Mouse (Mus musculus): ENCODE measurements around the gene Stat4. TPM values are rescaled to one million over a fixed set of nuclear protein-coding genes. Genes with fewer than 3 reads are reported as not detected.

Stat4 gene
- polyA plus RNA-seq, 1 experiment = 1.8 TPM

DNA sequence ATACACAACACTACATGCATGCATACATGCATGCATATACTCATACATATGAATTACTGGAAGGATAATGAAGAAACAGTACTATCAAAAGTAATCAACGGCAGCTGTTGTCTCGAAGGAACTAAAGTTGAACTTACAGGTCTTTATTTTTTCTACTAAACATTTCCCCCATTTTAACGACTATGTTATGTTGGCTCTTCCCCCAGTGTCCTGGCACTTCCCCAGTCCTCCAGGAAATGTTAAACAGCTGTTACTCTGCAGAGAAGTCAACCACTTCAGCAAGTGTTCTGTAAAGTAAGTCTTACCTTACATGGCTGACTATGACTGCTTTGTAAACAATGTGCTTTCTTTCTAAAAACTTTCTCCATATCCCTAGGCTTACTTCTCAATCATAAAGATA lies 9.1 kb downstream of the Stat4 start:
- H3K27ac ChIP-seq (ENCODE audit: insufficient read depth, low read length) = no peak overlapping the region
- TF ChIP-seq POLR2A (IDR thresholded peaks at IDR 0.05; ENCODE audit: extremely low read depth, insufficient read depth, low read length) (no peak), CTCF (IDR thresholded peaks at IDR 0.05; ENCODE audit: extremely low read depth, insufficient read depth, low read length) (no peak)
- peaks cover 1% of the 10 kb centered on the region; the same call in 1 of the 2 replicates for H3K4me1 ChIP-seq (ENCODE audit: control insufficient read depth, insufficient read depth, low read length)
- H3K4me3 ChIP-seq (ENCODE audit: insufficient read depth, low read length) = no peak overlapping the region

DNA sequence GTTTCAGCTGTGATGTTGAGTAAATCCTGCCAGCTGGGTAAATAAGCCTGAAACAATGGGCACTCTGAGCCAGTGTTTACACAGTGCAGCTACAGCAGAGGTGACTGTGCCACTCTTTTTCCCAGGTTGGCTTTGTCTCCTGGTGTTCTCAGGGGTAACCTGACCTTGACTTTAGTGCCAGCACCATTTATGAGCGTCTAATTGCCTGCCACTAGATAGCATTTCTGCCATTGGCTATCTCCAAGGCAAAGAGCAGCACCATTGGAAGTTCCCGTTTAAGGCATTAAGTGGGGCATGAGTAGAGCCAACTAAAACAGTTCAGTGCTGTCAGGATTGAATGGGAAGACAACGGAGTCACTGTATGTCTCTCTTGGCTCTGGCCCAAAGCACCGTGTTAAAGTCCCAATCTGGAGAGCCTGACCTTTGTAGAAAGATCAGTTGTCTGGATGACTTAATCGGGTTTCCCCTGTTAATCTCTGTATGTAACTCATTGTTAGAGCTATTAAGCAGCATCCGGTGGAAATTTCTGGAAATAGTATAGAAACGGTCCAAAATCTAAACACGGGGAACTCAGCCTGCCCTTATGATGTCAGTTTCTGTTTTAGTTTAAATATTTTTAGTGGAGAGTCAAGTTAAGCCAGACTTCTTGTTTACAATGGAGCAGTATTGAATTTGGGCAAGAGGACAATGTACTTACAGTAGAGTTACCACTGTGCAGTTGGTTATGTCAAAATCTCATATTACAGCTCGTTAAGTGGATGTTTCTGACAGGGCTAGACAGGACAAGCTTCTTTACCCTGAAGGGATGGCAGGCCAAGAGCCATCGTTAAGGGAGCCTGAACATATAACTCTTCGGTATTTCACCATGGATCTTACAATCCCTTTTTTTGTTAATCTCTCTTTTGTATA lies 10.1 kb downstream of the Stat4 start:
- Histone ChIP-seq H3K27ac (ENCODE audit: insufficient read depth, low read length) (no peak overlapping the region), H3K4me3 (ENCODE audit: insufficient read depth, low read length) (no peak overlapping the region), H3K4me1 (ENCODE audit: control insufficient read depth, insufficient read depth, low read length) (peaks cover 1% of the 10 kb centered on the region; the same call in 1 of the 2 replicates)
- no peak for TF ChIP-seq CTCF (IDR thresholded peaks at IDR 0.05; ENCODE audit: extremely low read depth, insufficient read depth, low read length)
- no peak for TF ChIP-seq POLR2A (IDR thresholded peaks at IDR 0.05; ENCODE audit: extremely low read depth, insufficient read depth, low read length)

DNA sequence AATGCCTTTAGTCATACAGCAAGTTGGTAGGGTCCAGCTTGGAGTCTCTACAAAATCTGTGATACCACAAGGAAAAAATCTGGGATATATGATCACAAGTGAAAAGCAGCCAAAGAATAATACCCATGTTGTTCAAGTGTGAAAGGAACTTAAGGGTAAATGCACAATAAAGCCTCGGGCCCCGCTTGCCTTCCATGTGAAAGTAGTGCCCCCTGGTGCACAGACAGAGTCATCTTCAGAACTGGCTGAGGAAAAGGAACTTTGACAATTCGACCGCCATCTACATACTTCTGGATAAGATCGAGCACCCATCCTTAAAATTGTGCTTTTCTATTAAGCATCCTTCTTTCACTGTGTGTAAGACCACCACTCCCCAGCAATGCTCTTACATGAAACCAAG lies 11.6 kb downstream of the Stat4 start:
- Histone ChIP-seq H3K4me1 (ENCODE audit: control insufficient read depth, insufficient read depth, low read length) (no peaks in the 10 kb centered on the region), H3K27ac (ENCODE audit: insufficient read depth, low read length) (no peak overlapping the region), H3K4me3 (ENCODE audit: insufficient read depth, low read length) (no peak overlapping the region)
- TF ChIP-seq CTCF (IDR thresholded peaks at IDR 0.05; ENCODE audit: extremely low read depth, insufficient read depth, low read length) = peak; percentile 81
- no peak for TF ChIP-seq POLR2A (IDR thresholded peaks at IDR 0.05; ENCODE audit: extremely low read depth, insufficient read depth, low read length)

DNA sequence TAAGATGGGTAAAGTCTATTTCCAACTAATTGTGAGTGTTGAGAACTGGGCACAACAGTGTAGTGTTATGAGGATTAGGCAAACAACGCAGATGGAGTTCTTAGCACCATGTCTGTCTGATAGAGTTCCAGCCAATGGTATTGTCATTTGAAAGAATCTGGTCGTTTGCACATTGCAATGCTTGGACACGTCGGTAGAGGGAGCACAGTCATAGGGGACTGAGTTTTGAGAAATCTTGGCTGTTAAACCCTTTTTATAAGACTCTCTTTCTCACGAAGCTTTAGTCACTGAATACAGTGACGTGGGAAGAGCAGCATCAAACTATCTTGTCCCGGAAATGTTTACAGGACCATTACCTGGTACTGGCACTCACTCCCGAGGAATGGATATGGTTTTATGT lies 17.1 kb downstream of the Stat4 start:
- H3K4me1 ChIP-seq (ENCODE audit: control insufficient read depth, insufficient read depth, low read length) = no peaks in the 10 kb centered on the region
- TF ChIP-seq CTCF (IDR thresholded peaks at IDR 0.05; ENCODE audit: extremely low read depth, insufficient read depth, low read length) (peak; percentile 94), POLR2A (IDR thresholded peaks at IDR 0.05; ENCODE audit: extremely low read depth, insufficient read depth, low read length) (no peak)
- no peak overlapping the region for H3K4me3 ChIP-seq (ENCODE audit: insufficient read depth, low read length)
- H3K27ac ChIP-seq (ENCODE audit: insufficient read depth, low read length) = no peak overlapping the region

DNA sequence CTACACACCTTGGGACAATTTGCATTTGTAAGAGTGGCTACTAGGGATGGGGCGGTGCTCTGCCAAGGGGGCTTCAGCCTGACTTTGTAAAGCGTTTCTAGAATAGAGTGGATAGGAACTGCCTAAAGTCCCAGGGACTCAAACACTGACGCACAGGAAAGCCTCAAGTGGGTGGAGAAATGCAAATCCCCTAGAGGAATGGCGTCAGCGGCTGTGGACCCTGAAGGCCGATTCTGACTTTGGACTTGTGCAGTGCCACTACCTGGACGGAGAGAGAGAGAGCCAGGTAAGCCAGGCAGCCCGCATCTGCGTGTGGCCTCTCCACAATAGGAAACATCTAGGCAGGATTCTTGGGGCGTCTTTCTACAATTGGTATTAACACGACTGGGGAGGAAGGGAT lies 21.5 kb downstream of the Stat4 start:
- Histone ChIP-seq H3K4me1 (ENCODE audit: control insufficient read depth, insufficient read depth, low read length) (no peaks in the 10 kb centered on the region), H3K4me3 (ENCODE audit: insufficient read depth, low read length) (no peak overlapping the region), H3K27ac (ENCODE audit: insufficient read depth, low read length) (no peak overlapping the region)
- TF ChIP-seq CTCF (IDR thresholded peaks at IDR 0.05; ENCODE audit: extremely low read depth, insufficient read depth, low read length) (no peak), POLR2A (IDR thresholded peaks at IDR 0.05; ENCODE audit: extremely low read depth, insufficient read depth, low read length) (no peak)

DNA sequence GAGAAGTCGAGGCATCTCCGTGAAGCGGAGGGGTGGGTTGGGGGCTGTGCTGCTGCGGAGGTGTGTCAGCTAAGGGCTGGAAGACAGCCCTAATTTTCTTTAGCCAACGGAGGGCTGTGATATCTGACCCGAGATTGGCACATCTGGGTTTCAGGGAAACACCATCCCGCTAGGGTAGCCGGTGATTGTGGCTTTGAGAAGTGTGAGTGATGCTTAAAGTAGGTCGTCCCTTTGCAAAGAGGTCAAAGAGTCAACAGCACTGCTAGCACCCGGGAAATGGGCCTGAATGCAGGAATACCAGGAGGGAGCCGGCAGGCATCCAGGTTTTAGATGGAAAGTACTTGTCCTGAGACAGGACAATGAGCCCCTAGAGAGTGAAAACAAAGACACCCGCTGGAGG lies 22.0 kb downstream of the Stat4 start:
- no peak overlapping the region for H3K4me3 ChIP-seq (ENCODE audit: insufficient read depth, low read length)
- H3K4me1 ChIP-seq (ENCODE audit: control insufficient read depth, insufficient read depth, low read length) = no peaks in the 10 kb centered on the region
- TF ChIP-seq CTCF (IDR thresholded peaks at IDR 0.05; ENCODE audit: extremely low read depth, insufficient read depth, low read length) (no peak), POLR2A (IDR thresholded peaks at IDR 0.05; ENCODE audit: extremely low read depth, insufficient read depth, low read length) (no peak)
- no peak overlapping the region for H3K27ac ChIP-seq (ENCODE audit: insufficient read depth, low read length)

DNA sequence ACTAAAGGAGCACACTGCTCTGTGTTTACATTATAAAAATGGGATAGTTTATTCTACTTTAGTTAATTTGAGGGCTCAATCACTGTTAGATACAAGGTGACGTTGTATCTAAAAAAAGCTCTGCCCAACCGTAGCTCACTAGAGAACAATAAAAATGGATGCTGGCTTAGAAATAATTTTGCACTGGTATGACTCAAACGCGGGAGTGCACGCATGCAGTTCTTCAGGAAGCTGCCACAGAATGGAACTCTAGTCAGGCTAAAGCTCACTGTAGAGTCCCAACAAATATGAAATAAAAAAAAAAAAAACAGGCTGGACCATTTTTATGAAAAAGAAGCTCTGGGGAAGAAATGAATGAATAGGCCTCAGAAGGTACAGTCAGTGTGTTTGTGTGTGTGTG lies 23.8 kb downstream of the Stat4 start:
- no peak overlapping the region for H3K27ac ChIP-seq (ENCODE audit: insufficient read depth, low read length)
- H3K4me1 ChIP-seq (ENCODE audit: control insufficient read depth, insufficient read depth, low read length) = no peaks in the 10 kb centered on the region
- H3K4me3 ChIP-seq (ENCODE audit: insufficient read depth, low read length) = no peak overlapping the region
- TF ChIP-seq POLR2A (IDR thresholded peaks at IDR 0.05; ENCODE audit: extremely low read depth, insufficient read depth, low read length) = no peak
- no peak for TF ChIP-seq CTCF (IDR thresholded peaks at IDR 0.05; ENCODE audit: extremely low read depth, insufficient read depth, low read length)

DNA sequence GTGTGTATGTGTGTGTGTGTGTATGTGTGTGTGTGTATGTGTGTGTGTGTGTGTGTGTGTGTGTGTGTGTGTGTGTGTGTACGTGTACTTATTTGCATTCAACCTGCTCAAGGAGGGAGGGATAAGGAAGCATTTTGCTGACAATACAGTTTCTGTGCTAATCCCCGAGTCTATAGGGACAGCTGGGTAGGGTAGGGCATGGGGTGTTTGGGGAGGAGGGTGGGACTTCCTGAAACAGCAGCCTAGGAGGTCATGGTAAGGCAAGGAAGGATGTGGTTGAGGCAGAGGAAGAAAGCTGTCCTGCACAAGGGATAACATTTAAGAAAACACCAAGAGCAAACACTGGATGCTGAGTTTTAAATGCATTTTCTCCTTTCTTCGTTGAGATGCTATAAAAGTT lies 24.3 kb downstream of the Stat4 start:
- Histone ChIP-seq H3K4me1 (ENCODE audit: control insufficient read depth, insufficient read depth, low read length) (no peaks in the 10 kb centered on the region), H3K4me3 (ENCODE audit: insufficient read depth, low read length) (no peak overlapping the region), H3K27ac (ENCODE audit: insufficient read depth, low read length) (no peak overlapping the region)
- no peak for TF ChIP-seq CTCF (IDR thresholded peaks at IDR 0.05; ENCODE audit: extremely low read depth, insufficient read depth, low read length)
- TF ChIP-seq POLR2A (IDR thresholded peaks at IDR 0.05; ENCODE audit: extremely low read depth, insufficient read depth, low read length) = no peak

DNA sequence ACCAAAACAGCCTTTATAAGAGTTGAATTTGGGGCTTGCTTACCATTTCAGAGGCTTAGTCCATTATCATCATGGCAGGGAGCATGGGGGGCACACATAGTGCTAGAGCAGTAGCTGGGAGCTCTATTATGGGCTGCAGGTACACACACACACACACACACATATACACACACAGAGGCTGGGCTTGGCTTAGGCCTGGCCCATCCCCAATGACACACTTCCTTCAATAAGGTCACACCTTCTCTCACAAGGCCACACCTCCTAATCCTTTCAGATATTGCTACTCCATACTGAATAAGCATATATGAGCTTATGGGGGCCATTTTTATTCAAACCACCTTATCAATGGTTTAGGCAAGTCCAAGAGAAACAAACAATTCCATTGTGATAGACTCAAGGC lies 25.3 kb downstream of the Stat4 start:
- no peak overlapping the region for H3K27ac ChIP-seq (ENCODE audit: insufficient read depth, low read length)
- TF ChIP-seq CTCF (IDR thresholded peaks at IDR 0.05; ENCODE audit: extremely low read depth, insufficient read depth, low read length) (no peak), POLR2A (IDR thresholded peaks at IDR 0.05; ENCODE audit: extremely low read depth, insufficient read depth, low read length) (no peak)
- no peak overlapping the region for H3K4me3 ChIP-seq (ENCODE audit: insufficient read depth, low read length)
- H3K4me1 ChIP-seq (ENCODE audit: control insufficient read depth, insufficient read depth, low read length) = no peaks in the 10 kb centered on the region

DNA sequence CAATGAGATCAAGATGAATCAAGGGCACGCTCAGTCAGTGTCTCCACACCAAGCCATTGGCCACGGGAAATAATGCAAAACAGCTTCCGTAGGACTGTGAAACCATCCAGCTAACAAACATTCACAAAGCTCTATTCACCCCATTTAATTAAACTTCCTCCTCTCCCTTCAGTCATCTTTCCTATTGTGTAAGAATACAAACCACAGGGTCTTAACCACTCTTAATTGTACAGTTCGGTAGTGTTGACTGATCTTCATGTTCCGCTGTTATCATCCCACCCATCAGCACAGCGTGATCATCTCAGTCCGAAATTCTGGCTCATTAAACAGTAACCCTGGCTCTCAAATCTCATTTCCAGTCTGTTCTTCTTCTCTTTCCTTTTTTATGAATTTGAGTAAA lies 25.8 kb downstream of the Stat4 start:
- TF ChIP-seq POLR2A (IDR thresholded peaks at IDR 0.05; ENCODE audit: extremely low read depth, insufficient read depth, low read length) (no peak), CTCF (IDR thresholded peaks at IDR 0.05; ENCODE audit: extremely low read depth, insufficient read depth, low read length) (no peak)
- Histone ChIP-seq H3K4me1 (ENCODE audit: control insufficient read depth, insufficient read depth, low read length) (no peaks in the 10 kb centered on the region), H3K4me3 (ENCODE audit: insufficient read depth, low read length) (no peak overlapping the region), H3K27ac (ENCODE audit: insufficient read depth, low read length) (no peak overlapping the region)
